Mouse (Mus musculus) cerebellum, adult 11 months (tissue): Measurements from ENCODE around the gene Ttc28.

Experiments
- DNase-seq: peaks from one replicate; pipeline ENCODE4 v3.0.0; 2022

The Ttc28 gene

DNA sequence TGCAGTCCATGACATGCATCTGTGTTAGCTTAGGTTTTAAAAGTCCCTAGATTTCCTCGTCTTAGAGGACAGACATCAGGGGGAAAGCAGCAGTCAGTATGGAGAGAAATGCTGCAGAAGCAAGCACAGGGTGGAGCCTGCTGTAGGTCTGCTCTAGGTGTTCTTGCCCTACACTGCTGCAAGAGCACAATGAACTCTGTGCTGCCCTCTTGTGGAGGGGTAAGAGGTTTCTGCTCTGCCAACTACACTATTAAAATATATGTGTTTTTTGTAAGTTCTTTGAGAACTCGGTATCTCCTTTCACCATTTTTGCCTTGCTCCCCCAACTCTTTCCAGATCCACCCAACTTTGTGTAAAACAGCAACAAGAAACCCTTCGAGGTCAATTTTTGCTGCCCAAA, 425.1 kb downstream of the Ttc28 start:
- DNase-seq: no peak

DNA sequence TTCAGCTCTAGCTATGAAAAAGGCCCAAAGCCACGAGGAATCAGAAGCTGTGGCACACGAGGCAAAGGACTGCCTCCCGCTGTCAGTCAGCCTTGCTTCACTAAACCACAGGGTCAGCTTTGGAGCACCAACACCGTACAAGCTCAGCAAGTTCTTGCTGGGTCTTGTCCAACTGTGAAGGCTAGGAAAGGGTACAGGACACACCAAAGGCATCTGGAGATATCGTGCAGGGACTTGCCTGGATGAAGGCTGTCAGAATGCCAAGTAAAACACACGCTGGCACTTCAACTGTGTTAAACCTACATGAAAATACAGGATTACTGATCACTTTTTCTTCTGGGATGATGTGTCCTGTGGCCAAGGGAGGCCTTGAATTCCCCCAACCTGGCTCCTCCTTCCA, 430.6 kb downstream of the Ttc28 start:
- no peak for DNase-seq

DNA sequence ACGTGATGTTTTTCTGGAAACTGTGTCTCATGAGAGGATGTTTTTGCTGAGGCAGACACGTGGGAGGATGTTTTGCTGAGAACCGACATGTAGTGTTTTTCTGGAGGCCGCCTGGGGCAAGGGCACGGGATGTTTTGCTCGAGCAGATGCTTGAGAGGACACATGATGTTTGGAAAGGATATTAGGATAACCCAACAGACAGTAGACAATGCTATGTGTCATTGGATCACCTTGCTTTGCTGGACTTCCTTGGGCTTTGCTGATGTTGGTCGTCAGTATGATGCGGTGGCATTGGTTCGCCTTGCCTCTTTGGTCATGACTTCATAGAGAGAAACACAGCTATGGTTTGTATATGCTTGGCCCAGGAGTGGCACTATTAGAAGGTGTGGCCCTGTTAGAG, 434.2 kb downstream of the Ttc28 start:
- no peak for DNase-seq

DNA sequence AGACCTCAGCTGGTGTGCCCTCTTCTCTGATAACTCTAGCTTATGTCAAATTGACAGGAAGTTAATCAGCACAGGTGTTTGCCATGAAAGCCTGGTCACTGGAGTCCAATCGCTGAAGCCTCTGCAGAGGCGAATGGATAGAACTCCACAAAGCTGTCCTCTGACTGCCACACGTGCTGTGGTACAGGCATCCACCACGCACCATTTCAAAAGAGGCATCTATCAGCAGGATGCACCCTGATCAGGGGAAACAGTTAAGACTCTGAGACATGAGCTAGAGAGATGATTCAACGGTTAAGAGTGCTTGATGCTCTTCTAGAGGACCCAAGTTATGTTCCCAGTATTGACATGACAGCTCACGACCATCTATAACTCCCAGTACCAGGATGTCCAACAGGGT, 435.5 kb downstream of the Ttc28 start:
- no peak for DNase-seq

DNA sequence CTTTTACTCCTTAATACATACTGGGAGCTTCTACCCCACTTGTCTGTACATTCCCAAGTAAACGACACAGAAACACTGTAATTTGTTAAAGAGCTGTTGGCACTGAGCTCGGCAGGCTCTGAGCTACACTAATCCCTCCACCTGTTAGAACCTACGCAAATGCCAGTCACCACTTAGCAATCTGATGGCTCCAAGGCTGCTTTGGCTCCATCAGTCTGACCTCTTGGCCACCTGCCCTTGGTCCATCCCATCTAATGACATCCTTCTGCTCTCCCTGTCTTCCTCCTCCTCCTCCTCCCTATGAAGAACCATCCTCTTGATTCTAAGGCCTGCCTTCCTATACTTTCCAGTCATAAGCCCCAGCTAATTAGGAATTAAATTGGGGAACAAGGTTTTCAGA, 437.9 kb downstream of the Ttc28 start:
- no peak for DNase-seq

DNA sequence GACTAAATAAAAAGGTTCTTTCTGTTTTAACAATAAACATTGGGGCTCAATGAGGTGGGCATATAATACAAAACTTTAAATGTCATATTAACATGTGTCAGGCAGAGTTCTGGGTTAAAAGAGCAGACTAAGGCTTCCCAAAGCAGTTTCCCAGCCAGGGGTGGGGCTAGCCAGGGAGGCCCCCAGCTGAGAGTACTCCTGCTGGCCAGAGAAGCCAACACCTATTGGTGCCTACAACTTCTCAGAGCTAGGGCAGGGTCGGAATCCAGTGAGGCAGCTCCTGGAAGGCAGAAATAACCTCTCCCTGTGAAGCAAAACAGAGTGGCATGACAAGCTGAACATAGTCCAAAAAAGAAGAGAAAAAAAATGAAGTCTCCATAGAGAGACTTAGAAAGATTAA, 439.3 kb downstream of the Ttc28 start:
- no peak for DNase-seq

DNA sequence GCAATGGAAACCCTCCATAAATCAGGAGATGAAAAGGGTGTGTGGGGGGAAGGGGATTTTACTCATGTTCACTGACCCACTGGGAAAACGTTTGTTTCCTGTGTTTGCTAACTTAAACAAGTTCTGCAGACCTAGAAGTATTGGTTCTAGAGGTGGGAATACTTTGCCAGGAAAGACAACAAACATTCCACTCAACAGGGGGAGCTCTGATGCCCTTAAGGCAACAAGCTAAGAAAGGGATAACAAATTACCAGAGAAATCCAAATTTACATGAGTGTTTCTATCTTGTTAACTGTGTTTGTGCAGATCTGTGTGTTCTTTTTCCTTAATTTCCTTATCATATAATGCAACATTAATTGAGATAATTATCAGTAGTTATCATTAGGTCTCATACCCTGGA, 446.2 kb downstream of the Ttc28 start:
- DNase-seq: no peak

DNA sequence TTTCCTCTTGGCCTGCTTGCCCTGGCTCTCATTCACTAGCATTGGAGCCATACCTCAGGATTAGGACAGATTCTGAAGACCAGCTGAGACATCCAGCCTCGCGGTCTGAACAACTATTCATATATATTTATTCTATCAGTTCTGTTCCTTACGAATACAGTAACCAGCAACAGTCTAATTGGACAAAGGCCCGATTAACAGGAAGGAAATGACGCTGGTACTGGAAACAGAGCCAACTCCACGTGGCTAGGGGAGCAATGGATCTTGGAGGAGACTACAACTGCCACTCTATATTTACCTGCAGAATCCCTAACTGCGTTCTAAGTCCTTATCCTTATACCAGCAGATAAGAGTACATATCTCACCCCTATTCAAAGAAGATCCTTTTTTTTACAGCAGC, 447.8 kb downstream of the Ttc28 start:
- no peak for DNase-seq

DNA sequence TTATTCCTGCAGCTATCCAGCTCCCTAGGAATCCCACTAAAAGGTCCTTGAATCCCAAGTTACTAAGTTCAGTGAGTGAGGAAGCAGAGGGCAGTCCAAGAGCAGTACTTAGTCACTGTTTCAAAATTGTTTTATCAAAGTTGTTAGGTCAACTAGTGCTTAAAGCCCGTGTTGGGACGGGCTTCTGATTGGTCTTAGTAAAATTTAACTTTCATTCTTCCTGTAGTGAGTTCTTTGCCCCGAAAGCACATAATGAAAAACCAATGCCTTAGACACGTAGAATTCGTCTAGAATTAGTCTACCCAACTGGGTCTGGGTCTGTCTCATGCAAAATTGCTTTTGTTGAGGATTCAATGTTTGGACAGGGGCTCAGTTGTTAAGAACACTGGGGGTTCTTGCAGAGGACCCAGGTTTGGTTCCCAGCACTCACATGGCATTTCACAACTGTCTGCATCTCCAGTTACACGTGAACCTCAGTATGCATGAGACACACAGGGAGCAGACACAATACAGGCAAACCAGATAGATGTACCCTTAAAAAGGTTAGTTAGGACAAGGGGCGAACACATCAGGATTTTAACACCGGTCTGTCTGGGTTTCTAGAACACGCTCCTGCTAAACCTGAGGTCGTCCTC, 450.3 kb downstream of the Ttc28 start:
- DNase-seq: no peak

DNA sequence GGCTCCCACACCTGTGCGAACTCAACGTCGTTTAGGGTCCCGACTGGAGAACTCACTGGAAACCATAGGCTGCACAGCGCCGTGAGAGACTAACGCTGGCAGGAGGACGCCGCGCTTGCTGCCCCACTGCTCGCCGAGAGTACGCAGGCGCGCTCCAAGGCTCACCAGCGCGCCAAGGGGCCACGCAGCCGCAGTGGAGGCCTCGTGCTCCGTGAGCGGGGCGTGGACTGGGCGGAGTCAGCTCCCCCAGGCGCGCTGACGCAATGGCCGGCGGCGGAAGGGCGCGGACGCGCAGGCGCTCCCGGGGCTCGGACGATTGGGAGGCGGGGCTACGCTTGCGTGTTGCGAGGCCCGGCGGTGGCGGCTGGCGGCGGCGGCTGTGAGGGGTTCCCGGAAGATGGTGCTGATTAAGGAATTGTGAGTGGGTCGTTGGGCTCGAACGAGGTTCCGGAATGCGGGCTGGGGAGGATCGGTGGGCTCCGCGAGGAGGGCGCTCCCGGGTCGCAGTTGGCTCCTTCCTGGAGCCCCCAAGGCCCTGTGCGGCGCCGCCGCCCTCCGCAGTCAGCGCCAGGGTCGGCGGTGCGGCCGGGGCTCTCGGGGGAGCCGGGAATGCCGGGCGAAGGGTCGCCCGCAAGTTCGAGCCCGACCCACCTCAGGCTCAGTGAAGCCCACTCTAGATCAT, 451.0 kb downstream of the Ttc28 start, which contains the start of gene Pitpnb:
Gene Pitpnb (plus strand): TSS at position 347 of the 682 bp plus-strand sequence.
- DNase-seq: peak; percentile 99

DNA sequence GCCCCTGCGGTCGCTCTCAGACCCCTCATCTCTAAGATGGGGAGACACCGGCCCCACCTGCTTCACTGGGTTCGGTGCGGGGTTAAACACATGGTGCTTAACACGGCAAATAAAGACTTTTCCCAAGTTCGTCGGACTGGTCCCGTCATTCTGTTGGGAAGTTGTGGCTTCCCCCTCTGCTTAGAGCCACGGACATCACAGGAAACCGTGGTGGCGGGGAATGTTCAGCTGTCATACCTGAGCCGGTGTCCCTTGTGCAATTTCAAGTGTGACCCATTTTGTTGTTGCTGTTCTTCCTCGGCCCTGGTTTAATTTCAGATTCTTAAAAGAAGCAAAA, 451.5 kb downstream of the Ttc28 start:
- DNase-seq: no peak

DNA sequence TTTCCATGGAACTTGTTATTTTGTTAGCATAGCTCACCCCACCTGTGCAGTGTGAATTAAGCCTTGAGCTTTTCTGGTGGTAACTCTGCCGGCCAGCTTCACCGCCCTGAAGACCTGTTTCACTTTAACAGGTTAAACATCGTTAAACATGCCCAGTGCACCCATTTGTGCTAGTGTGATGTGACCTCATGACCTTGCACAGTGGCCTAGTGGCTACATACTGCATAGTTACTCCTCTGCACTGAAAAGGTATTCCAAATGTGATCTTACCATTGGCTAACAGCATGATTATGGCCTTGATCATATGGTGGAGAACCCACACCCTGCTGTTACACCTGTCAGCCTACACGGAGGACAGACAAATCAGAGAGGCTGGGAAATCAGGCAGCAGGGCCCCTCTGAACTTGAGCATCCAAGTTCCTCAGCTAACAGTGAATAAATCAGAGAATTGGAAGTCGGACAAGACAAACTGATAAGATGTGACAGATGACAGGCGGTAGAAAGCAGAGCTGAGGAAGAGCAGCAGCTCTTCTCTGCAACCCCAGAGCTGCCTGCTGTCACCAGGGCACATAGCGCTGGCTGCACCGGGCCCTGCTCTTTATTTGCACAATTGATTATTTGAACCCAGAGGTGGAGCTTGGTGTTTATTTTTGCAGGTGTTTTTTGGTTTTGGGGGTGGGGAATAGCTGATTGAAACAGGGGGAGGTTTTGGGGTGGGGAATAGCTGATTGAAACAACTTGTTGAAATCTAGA, 456.5 kb downstream of the Ttc28 start:
- DNase-seq: no peak
